Mouse (Mus musculus) liver, embryonic 16.5 days (tissue): Measurements from ENCODE around the gene Cacna2d2. TPM values are rescaled to one million over a fixed set of nuclear protein-coding genes. Genes with fewer than 3 reads are reported as not detected.

ENCODE experiments used
- ATAC-seq: fragments of 200-750 bp; cut with Nextera tagmentation; 2 replicates; pipeline ENCODE4 v1.8.0; 2017; ENCODE audit warnings: low read depth, mild to moderate bottlenecking, moderate number of reproducible peaks, moderate library complexity
- H3K27ac ChIP-seq: fragments of 300-500 bp; sonication (generic); 2 replicates; pipeline ENCODE4 v1.5.1; 2014; ENCODE audit warnings: mild to moderate bottlenecking, low read length
- H3K27me3 ChIP-seq: fragments of 300-500 bp; sonication (generic); 2 replicates; pipeline ENCODE4 v1.6.1; 2014; ENCODE audit warnings: low read depth, low read length, mixed read lengths; ENCODE audit not compliant: control insufficient read depth, insufficient read depth
- H3K36me3 ChIP-seq: fragments of 300-500 bp; sonication (generic); 2 replicates; pipeline ENCODE4 v1.6.1; 2014; ENCODE audit warnings: mild to moderate bottlenecking; ENCODE audit not compliant: control insufficient read depth, insufficient read depth
- H3K4me1 ChIP-seq: fragments of 300-500 bp; sonication (generic); 2 replicates; pipeline ENCODE4 v1.6.1; 2014; ENCODE audit warnings: low read depth, low read length, mixed read lengths; ENCODE audit not compliant: control insufficient read depth
- H3K4me2 ChIP-seq: fragments of 300-500 bp; sonication (generic); 2 replicates; pipeline ENCODE4 v1.6.1; 2014; ENCODE audit warnings: low read depth, low read length, mixed read lengths
- H3K4me3 ChIP-seq: fragments of 300-500 bp; sonication (generic); 2 replicates; pipeline ENCODE4 v1.5.1; 2014; ENCODE audit warnings: low read depth, mild to moderate bottlenecking, low read length
- H3K9ac ChIP-seq: fragments of 300-500 bp; sonication (generic); 2 replicates; pipeline ENCODE4 v1.6.1; 2014; ENCODE audit warnings: low read depth, low read length
- H3K9me3 ChIP-seq: fragments of 300-500 bp; sonication (generic); replicated peaks from 2 replicates; pipeline ENCODE4 v1.6.1; 2016; ENCODE audit warnings: low read length; ENCODE audit not compliant: control insufficient read depth
- WGBS: fragments of 180-500 bp; shearing (Covaris S2); extraction: QIAGEN DNeasy Blood & Tissue Kit; methylation state at CpG from one replicate; pipeline ENCODE4 v1.1.7; 2014; ENCODE audit not compliant: insufficient replicate concordance; 5-methylcytosine and 5-hydroxymethylcytosine counted together
- polyA plus RNA-seq: library from polyadenylated mRNA; unstranded; fragments of >200 nt; fragmentation: Nextera tagmentation; extraction: Ambion mirVana; gene quantifications from 2 replicates; pipeline ENCODE4 v1.2.1, GENCODE M21; 2015

Cacna2d2 gene
- polyA plus RNA-seq, 1 experiment from 2014 or later, result not detected

GRCm38 (mm10) chr9:107547026-107547425, 147.6 kb downstream of the Cacna2d2 start, which contains the start of gene Zmynd10:
Gene Zmynd10, plus strand, starts transcription at chr9:107547298.
- Histone ChIP-seq H3K9me3 (no peaks in the 10 kb centered on the region), H3K27me3 (peaks cover 18% of the 10 kb centered on the region; the same call in 1 of the 2 replicates), H3K4me2 (peak within 1 kb of the TSS; percentile 49), H3K27ac (no peak within 1 kb of the TSS), H3K4me1 (peaks cover 37% of the 10 kb centered on the region), H3K9ac (no peak within 1 kb of the TSS), H3K36me3 (no peaks in the 10 kb centered on the region; the same call in 1 of the 2 replicates), H3K4me3 (0 out of 2 replicates have a peak within 1 kb of the TSS, but pooled peaks have one; percentile 15)
- 2% methylated on average over 20 of the region's 20 CpGs for WGBS
- peak; percentile 67 for ATAC-seq

- Histone ChIP-seq H3K27ac (no peak overlapping the region), H3K4me2 (no peak overlapping the region), H3K4me1 (peaks cover 35% of the 10 kb centered on the region), H3K27me3 (peaks cover 20% of the 10 kb centered on the region; the same call in 1 of the 2 replicates), H3K9ac (no peak overlapping the region), H3K4me3 (no peak overlapping the region), H3K36me3 (no peaks in the 10 kb centered on the region; the same call in 1 of the 2 replicates), H3K9me3 (no peaks in the 10 kb centered on the region)
- no peak for ATAC-seq
- 53% methylated on average over 5 of the region's 5 CpGs for WGBS
Observed at GRCm38 (mm10) chr9:107547957-107548356, 148.5 kb downstream of the Cacna2d2 start.

GRCm38 (mm10) chr9:107548820-107549219, 149.4 kb downstream of the Cacna2d2 start:
- Histone ChIP-seq H3K27me3 (peaks cover 20% of the 10 kb centered on the region; the same call in 1 of the 2 replicates), H3K4me1 (peaks cover 41% of the 10 kb centered on the region), H3K4me2 (no peak overlapping the region), H3K9me3 (no peaks in the 10 kb centered on the region), H3K36me3 (no peaks in the 10 kb centered on the region; the same call in 1 of the 2 replicates), H3K4me3 (no peak overlapping the region), H3K9ac (no peak overlapping the region), H3K27ac (no peak overlapping the region)
- ATAC-seq, result no peak
- WGBS, result 78% methylated on average over 10 of the region's 10 CpGs

GRCm38 (mm10) chr9:107549297-107550074, 150.1 kb downstream of the Cacna2d2 start:
- no peak for ATAC-seq
- H3K27me3 ChIP-seq, result peaks cover 20% of the 10 kb centered on the region; the same call in 1 of the 2 replicates
- WGBS, result 73% methylated on average over 20 of the region's 20 CpGs
- H3K27ac ChIP-seq, result no peak overlapping the region
- H3K4me3 ChIP-seq, result no peak overlapping the region
- H3K9ac ChIP-seq, result no peak overlapping the region
- H3K4me1 ChIP-seq, result peaks cover 44% of the 10 kb centered on the region
- no peaks in the 10 kb centered on the region; the same call in 1 of the 2 replicates for H3K36me3 ChIP-seq
- H3K9me3 ChIP-seq, result no peaks in the 10 kb centered on the region
- no peak overlapping the region for H3K4me2 ChIP-seq

GRCm38 (mm10) chr9:107550491-107551116, 151.2 kb downstream of the Cacna2d2 start:
- WGBS, result 44% methylated on average over 23 of the region's 23 CpGs
- no peaks in the 10 kb centered on the region for H3K36me3 ChIP-seq
- peaks cover 46% of the 10 kb centered on the region for H3K4me1 ChIP-seq
- ATAC-seq, result no peak
- H3K27me3 ChIP-seq, result peaks cover 20% of the 10 kb centered on the region; the same call in 1 of the 2 replicates
- no peak overlapping the region for H3K27ac ChIP-seq
- peak overlapping the region; percentile 83 for H3K4me2 ChIP-seq
- H3K9ac ChIP-seq, result peak overlapping the region; percentile 53
- no peaks in the 10 kb centered on the region for H3K9me3 ChIP-seq
- peak overlapping the region; percentile 60 for H3K4me3 ChIP-seq

DNA sequence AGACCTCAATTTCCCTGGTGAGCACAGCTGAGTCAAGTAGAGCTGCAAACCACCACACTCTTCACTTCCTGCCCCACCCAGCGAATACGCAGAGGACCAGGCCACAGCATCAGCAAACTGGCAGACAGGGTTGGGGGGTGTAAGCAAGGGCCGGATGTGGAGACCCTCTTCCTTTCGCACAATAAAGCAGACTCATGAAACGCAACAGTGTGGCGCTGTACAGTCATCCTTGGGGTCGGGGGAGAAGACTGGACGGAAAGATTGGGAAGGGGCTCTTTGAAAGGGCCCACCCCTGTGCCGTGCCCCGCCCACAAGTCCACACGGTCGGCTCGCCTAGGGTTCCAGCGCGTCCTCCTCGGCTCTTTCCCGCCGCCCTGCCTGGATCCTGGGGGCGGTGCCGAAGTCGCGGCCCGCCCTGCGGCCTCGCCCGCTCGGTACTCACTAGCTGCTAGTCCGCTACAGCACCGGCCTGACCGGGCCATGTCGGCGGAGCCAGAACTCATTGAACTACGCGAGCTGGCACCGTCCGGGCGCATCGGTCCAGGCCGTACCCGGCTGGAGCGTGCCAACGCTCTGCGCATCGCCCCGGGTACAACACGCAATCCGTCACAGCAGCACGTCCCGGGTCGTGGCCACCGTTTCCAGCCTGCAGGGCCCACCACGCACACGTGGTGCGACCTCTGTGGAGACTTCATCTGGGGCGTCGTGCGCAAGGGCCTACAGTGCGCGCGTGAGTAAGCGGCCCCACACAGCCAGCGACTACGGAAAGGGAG, 151.9 kb downstream of the Cacna2d2 start, which contains the start of gene Rassf1:
Gene Rassf1 (plus strand): TSS at position 439 of the 773 bp plus-strand sequence.
- Histone ChIP-seq H3K27me3 (peaks cover 20% of the 10 kb centered on the region; the same call in 1 of the 2 replicates), H3K9ac (peak within 1 kb of the TSS; percentile 53), H3K27ac (no peak within 1 kb of the TSS), H3K36me3 (no peaks in the 10 kb centered on the region), H3K4me1 (peaks cover 50% of the 10 kb centered on the region), H3K4me2 (peak within 1 kb of the TSS; percentile 83), H3K4me3 (peak within 1 kb of the TSS; percentile 60), H3K9me3 (no peaks in the 10 kb centered on the region)
- peak; percentile 36 for ATAC-seq
- 2% methylated on average over 63 of the region's 63 CpGs for WGBS

DNA sequence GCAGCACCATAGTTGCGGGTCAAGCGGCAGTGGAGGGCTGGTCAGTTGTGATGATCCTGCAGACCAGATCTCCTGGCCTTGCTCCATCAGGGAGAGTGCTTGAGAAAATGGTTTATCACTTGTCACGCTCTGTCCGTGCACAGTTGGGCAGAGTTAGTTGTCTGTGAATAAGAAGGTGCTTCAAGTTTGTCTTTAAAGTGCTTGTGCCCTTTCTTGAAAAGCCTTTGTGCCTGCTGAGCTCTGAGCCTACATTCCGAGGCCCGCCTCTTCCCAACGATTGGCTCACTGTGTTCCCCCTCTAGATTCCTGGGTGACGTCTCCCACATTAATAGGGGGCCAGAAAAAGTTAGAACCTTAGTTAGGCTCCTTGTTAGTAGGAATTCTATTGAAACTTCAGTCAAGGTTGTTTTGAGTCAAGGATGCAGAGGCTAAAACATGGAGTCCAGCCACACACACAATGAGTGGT, 152.5 kb downstream of the Cacna2d2 start:
- peak overlapping the region; percentile 53 for H3K9ac ChIP-seq
- H3K36me3 ChIP-seq, result no peaks in the 10 kb centered on the region
- H3K4me1 ChIP-seq, result peaks cover 50% of the 10 kb centered on the region
- peak overlapping the region; percentile 83 for H3K4me2 ChIP-seq
- no peak for ATAC-seq
- no peaks in the 10 kb centered on the region for H3K9me3 ChIP-seq
- H3K4me3 ChIP-seq, result peak overlapping the region; percentile 60
- peaks cover 20% of the 10 kb centered on the region; the same call in 1 of the 2 replicates for H3K27me3 ChIP-seq
- 32% methylated on average over 8 of the region's 8 CpGs for WGBS
- H3K27ac ChIP-seq, result no peak overlapping the region

GRCm38 (mm10) chr9:107552690-107553393, 153.4 kb downstream of the Cacna2d2 start:
- 49% methylated on average over 5 of the region's 5 CpGs for WGBS
- Histone ChIP-seq H3K4me2 (no peak overlapping the region), H3K36me3 (peaks cover 6% of the 10 kb centered on the region), H3K27me3 (peaks cover 20% of the 10 kb centered on the region; the same call in 1 of the 2 replicates), H3K4me3 (no peak overlapping the region), H3K4me1 (peaks cover 46% of the 10 kb centered on the region), H3K9me3 (no peaks in the 10 kb centered on the region), H3K9ac (no peak overlapping the region), H3K27ac (no peak overlapping the region)
- no peak for ATAC-seq
